Mouse (Mus musculus): ENCODE data around the gene Dab2.

DNA sequence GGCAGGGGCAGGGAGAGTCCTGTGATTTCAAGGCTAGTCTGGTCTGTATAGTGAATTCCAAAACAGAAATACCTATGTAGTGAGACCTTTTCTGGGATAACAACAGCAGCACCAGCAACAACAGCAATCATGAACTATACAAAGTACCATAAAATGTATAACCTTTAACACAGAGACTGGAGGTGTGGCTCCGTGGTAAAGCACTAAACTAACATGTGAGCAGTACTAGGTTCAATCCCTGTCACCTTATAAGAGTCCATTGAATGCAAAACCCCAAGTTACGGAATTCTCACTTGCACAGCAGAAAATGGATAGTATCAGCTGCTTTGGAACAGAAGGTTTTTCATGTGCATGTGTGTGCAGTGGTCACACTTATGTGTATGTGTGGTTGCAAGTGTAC is 71.9 kb downstream of the Dab2 start:
- no peak for TF ChIP-seq CTCF (IDR thresholded peaks at IDR 0.05; ENCODE audit: control insufficient read depth, insufficient read depth, low read length)
- TF ChIP-seq POLR2A (IDR thresholded peaks at IDR 0.05; ENCODE audit: borderline replicate concordance, control insufficient read depth, low read depth, low read length) = no peak
